In genomic region chr5:32549449-32549848, GRCm38 (mm10) we compare ENCODE assay signal across 24 mouse cellular contexts.
"Had no signal": no experiment of that assay in that cellular context is flagged by ENCODE, and none has a peak within 500 bp of the region (broad histone marks: within the 10 kb centered on the region; RNA-seq: fewer than 3 reads in every experiment).

No protein-coding gene starts in this region.

- H3K9me3 ChIP-seq: heart, embryonic 13.5 days; heart, embryonic 15.5 days; hindbrain, embryonic 13.5 days; hindbrain, embryonic 15.5 days; limb, embryonic 12.5 days; limb, embryonic 15.5 days; liver, embryonic 12.5 days had no signal

- H3K27ac ChIP-seq: heart, adult 2 months; heart, embryonic 13.5 days; heart, embryonic 15.5 days; hindbrain, embryonic 13.5 days; hindbrain, embryonic 15.5 days; hindbrain, postnatal 0 days; limb, embryonic 12.5 days; limb, embryonic 15.5 days; liver, embryonic 12.5 days; liver, embryonic 14.5 days had no signal

- H3K4me1 ChIP-seq: heart, embryonic 13.5 days; heart, embryonic 15.5 days; hindbrain, embryonic 13.5 days; hindbrain, embryonic 15.5 days; limb, embryonic 15.5 days; liver, embryonic 12.5 days had no signal

- H3K4me3 ChIP-seq: heart, adult 2 months; heart, embryonic 13.5 days; heart, embryonic 15.5 days; hindbrain, embryonic 13.5 days; hindbrain, embryonic 15.5 days; limb, embryonic 12.5 days; limb, embryonic 15.5 days; liver, embryonic 12.5 days had no signal

- H3K4me2 ChIP-seq: heart, embryonic 11.5 days; heart, embryonic 13.5 days; heart, embryonic 15.5 days; hindbrain, embryonic 13.5 days; hindbrain, embryonic 15.5 days; limb, embryonic 12.5 days; limb, embryonic 15.5 days; liver, embryonic 12.5 days had no signal

- ATAC-seq: hindbrain, postnatal 0 days; liver, embryonic 12.5 days had no signal

- H3K27me3 ChIP-seq: heart, embryonic 13.5 days; heart, embryonic 15.5 days; hindbrain, embryonic 13.5 days; hindbrain, embryonic 15.5 days; limb, embryonic 12.5 days; limb, embryonic 15.5 days; liver, embryonic 12.5 days had no signal

- DNase-seq: gastrocnemius, postnatal 14 days; gastrocnemius, postnatal 36 days; heart, adult 11 months; heart, adult 2 months; heart, postnatal 14 days; heart, postnatal 36 days; kidney, adult 18-20 months; kidney, adult 8-10 months; kidney, postnatal 10 days; kidney, postnatal 25 days; kidney, postnatal 4 days; layer of hippocampus, adult 9-11 months; layer of hippocampus, postnatal 36 days; left cerebral cortex, postnatal 4 days had no signal

- H3K36me3 ChIP-seq: heart, embryonic 13.5 days; heart, embryonic 15.5 days; hindbrain, embryonic 13.5 days; hindbrain, embryonic 15.5 days; limb, embryonic 12.5 days; limb, embryonic 15.5 days; liver, embryonic 12.5 days had no signal

- H3K9ac ChIP-seq: heart, embryonic 13.5 days; heart, embryonic 15.5 days; hindbrain, embryonic 13.5 days; hindbrain, embryonic 15.5 days; limb, embryonic 12.5 days; limb, embryonic 15.5 days; liver, embryonic 12.5 days; liver, embryonic 14.5 days had no signal
